Mouse (Mus musculus): ENCODE results near the gene Prl7c1.
"Not testable (repeated sequence)": the region's sequence is repeated elsewhere in the genome, so short reads cannot be mapped to it uniquely, and the experiment has no call there.

Gene Prl7c1

DNA sequence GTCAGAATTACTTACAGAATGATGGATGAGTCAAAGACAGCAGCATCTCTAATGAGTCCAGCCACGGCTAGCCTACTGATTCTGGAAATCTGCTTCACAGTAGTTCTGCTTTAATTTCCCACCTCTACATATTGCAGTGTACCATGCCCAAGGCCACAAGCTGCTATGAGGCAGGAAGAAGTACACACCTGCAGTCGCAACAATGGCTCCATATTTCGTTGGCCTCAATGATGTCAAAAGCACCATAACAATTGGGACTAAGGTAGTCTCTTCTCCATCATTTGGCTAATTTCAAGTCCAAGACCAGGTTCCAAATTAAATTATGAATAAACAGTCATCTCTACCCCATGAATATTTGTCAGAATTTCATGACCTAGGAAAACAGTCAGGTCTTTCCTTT lies at the start of gene Prl7c1:
Gene Prl7c1 (minus strand): TSS at position 101 of the 400 bp plus-strand sequence.
- not testable (repeated sequence) for DNase-seq (ENCODE audit: extremely low read depth, low read depth)

- no peak for DNase-seq (ENCODE audit: extremely low read depth, low read depth)
Measured at GRCm38 (mm10) chr13:27802765-27803164, 22.2 kb upstream of the Prl7c1 start.

DNA sequence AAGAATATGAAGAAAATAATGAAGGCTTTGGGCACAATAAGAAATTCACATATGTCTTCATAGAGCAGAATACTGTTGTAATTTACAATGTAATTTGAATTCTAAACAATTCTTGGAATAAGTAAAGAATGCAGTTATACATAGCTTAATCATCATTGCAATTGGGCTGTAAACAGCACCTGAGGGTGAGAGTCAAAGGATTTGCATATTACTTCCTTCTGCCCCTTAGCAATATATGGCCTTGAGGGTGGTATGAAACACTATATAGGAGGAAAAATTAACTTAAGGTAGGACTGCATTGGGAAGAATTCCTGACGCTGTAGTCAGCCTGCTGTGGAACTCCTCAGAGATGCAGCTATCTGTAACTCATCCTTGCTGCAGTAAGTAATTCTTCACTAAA lies 20.8 kb upstream of the Prl7c1 start, which contains the start of gene Prl2a1:
Gene Prl2a1 (plus strand): TSS at position 301 of the 400 bp plus-strand sequence.
- no peak for DNase-seq (ENCODE audit: extremely low read depth, low read depth)

- no peak for DNase-seq (ENCODE audit: extremely low read depth, low read depth)
Measured at GRCm38 (mm10) chr13:27799303-27799702, 18.7 kb upstream of the Prl7c1 start.

DNA sequence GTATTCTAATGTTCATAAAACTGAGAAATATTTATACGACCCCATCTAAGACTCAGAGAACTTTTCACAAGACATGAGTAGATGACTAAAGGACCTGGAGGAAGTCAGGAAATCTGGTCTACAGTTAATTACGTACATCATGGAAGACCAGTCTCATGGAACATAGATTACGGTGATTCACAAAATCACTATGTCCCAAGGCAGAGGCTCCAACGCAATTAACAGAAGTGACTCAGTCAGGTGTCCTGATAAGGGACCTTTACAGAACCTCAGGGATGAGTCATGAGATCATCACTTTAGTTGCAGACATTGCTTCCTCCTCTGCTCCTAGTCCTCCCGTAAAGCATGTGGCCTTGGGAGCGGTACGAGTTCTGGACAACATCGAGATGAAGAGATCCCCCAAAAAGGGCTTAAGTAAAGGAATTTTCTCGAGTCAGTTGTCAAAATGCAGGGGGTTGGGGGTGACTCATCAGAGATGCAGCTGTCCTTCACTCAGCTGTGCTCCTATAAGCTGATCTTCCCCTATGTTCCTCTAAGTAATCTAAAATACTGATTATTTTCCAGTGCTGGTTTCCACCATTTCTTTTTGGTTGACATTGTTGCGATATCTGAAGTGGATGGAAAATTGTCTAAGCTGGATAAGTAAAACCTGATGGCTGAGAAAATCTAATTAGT lies 46.0 kb downstream of the Prl7c1 start:
- DNase-seq (ENCODE audit: extremely low read depth, low read depth): no peak

DNA sequence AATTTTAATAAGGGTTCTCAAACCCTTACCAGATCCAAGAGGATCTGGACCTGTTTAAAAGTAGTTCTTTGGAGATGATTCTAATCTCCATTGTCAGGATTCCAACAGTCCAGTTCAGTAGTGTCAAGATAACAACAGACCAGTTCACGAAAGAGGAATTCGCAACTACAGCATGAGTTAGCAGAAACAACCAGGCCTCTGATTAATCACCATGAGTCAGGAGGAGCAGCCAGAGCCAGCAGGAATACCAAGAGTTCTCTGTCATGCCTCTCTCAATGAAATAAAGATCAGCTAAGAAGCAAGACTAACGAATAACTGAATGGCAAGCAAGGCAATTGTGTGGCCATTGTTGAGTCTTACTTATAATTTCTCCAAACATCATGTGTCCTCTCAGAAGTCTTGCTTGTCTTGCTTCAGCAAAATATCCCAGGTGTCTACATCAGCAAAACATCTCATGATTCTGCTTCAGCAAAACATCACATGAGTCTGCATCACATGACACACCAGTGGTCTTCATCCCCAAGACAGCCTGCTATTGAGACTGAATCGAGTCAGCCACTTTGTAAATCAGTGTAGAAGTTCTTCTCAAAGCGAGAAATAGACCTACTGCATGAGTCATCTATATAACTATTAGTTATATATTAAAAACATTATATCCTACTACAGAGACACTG lies 50.2 kb downstream of the Prl7c1 start:
- not testable (repeated sequence) for DNase-seq (ENCODE audit: extremely low read depth, low read depth)

DNA sequence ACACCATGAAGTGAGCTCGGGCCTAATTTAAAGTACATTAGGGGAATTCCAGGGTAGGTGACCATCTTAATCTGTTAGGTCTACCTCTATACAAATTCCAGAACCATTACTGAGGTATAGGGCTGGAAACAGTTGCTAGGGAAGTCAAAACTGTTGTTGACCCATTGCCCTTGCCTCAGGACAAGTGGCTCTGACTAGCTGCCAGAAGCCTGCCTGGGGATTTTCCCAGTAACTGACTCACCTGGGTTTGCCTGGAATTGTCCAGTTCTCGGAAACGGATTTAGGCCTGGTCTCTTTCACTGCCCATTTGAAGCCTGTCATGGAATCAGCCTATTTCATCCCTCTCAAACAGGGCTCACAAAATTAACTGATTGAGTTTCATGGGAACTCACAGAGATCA lies 55.5 kb downstream of the Prl7c1 start:
- DNase-seq (ENCODE audit: extremely low read depth, low read depth): not testable (repeated sequence)
